Comparison of ENCODE assay signal across 7 mouse cellular contexts in the genomic region with DNA sequence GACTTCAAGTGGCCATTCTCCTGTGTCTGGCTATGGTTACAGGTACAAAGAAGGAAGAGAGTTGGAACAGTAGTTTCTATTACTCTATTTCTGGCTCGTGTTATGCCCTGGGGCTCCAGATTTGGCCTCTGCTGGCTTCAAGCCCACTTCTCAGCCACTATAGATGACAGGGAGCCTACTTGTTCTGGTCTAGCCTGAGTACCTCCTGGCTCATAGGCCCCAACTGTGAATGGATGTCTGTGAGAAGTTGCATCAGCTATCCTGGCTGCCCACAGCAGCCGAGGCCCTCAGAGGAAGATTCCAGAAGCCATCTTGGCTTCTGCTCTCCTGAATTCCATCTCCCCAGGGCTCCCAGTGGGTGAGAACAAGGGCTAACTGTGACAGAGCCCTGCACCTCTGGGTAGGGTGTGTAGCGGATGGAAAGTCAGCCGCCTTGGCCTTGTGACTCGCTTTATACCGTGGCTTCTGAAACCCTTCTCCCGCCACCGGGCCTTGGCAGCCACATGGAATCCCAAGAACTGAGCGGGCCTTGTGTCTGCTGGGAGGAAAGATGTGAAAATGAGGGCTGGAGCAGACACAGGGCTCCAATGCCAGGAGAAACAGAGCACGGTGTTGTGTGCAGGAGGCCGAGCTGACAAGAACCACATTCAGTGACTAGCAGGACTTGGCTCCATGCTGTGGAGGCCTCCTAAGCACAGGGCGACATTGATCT. TPM values are rescaled to one million over a fixed set of nuclear protein-coding genes. Genes with fewer than 3 reads are reported as not detected.
DNase-seq lines count a peak whose midpoint lies in the region; ATAC-seq lines count a peak whose summit lies in the region.

No protein-coding gene starts in this region.

- no peak overlapping the region for H3K4me2 ChIP-seq in midbrain, embryonic 13.5 days (replicated peaks)
- no peak overlapping the region for H3K4me2 ChIP-seq in midbrain, embryonic 11.5 days

- 0 out of 2 replicates have a peak, but pooled peaks have one; percentile 22 for ATAC-seq in midbrain, embryonic 13.5 days
- no peak for ATAC-seq in midbrain, embryonic 11.5 days (ENCODE audit: low FRiP score)
- no peak for ATAC-seq in activated CD4-positive, CD25-positive, alpha-beta regulatory T cell, adult 4 months

- H3K9ac ChIP-seq in midbrain, embryonic 13.5 days (replicated peaks), result no peak overlapping the region
- H3K9ac ChIP-seq in midbrain, embryonic 11.5 days (ENCODE audit: low read length), result no peak overlapping the region

- H3K4me3 ChIP-seq in midbrain, embryonic 13.5 days (replicated peaks), result no peak overlapping the region
- no peak overlapping the region for H3K4me3 ChIP-seq in midbrain, embryonic 11.5 days (ENCODE audit: low read depth, low read length)

- peaks cover 19% of the 10 kb centered on the region for H3K4me1 ChIP-seq in midbrain, embryonic 13.5 days (replicated peaks)
- peaks cover 4% of the 10 kb centered on the region for H3K4me1 ChIP-seq in midbrain, embryonic 11.5 days (ENCODE audit: control insufficient read depth, insufficient read depth, low read length)

- DNase-seq in midbrain, embryonic 11.5 days (ENCODE audit: low spot score, missing footprints), result no peak
- peak; percentile 22 to 31 for DNase-seq in frontal cortex, postnatal 25 days (ENCODE audit: low spot score in 2 of 2)
- DNase-seq in kidney, postnatal 14 days, result peak; percentile 24
- peak; percentile 62 for DNase-seq in right cerebral cortex, adult 18-20 months
- no peak for DNase-seq in lung, postnatal 14 days

- H3K36me3 ChIP-seq in midbrain, embryonic 13.5 days, result no peaks in the 10 kb centered on the region
- no peaks in the 10 kb centered on the region for H3K36me3 ChIP-seq in midbrain, embryonic 11.5 days (ENCODE audit: control insufficient read depth, insufficient read depth, low read length)

- H3K27ac ChIP-seq in midbrain, embryonic 13.5 days, result no peak overlapping the region
- no peak overlapping the region for H3K27ac ChIP-seq in midbrain, embryonic 11.5 days (ENCODE audit: low read depth, low read length)

- H3K27me3 ChIP-seq in midbrain, embryonic 13.5 days, result no peaks in the 10 kb centered on the region
- no peaks in the 10 kb centered on the region for H3K27me3 ChIP-seq in midbrain, embryonic 11.5 days (ENCODE audit: control insufficient read depth, insufficient read depth, low read length)

- H3K9me3 ChIP-seq in midbrain, embryonic 13.5 days, result no peaks in the 10 kb centered on the region
- no peaks in the 10 kb centered on the region for H3K9me3 ChIP-seq in midbrain, embryonic 11.5 days (ENCODE audit: control insufficient read depth, low read length)

- 90% methylated on average over 12 of the region's 12 CpGs for WGBS in midbrain, embryonic 13.5 days
- 95% methylated on average over 12 of the region's 12 CpGs for WGBS in midbrain, embryonic 11.5 days

RNA-seq across cellular contexts. Expression of a gene that starts 55.1 kb away (rescaled TPM):
- 1.2 and 1.7 TPM in 2 replicates for polyA plus RNA-seq in midbrain, embryonic 13.5 days (2015; fragmentation: Nextera tagmentation; extraction: Ambion mirVana)
- 0.83 and 1.1 TPM in 2 replicates for polyA plus RNA-seq in midbrain, embryonic 11.5 days (2014; fragmentation: Nextera tagmentation; extraction: Ambion mirVana)
- 1 to 10 TPM; 1.9 to 3.2 TPM for polyA plus RNA-seq in activated CD4-positive, CD25-positive, alpha-beta regulatory T cell, adult 4 months (2017; shearing (Covaris generic))

Comparison
In these comparisons a context has a peak if more than half of its experiments do, and no peak if none do; other contexts are left out.
1. DNase-seq: peak in frontal cortex, postnatal 25 days (2 of 2), kidney, postnatal 14 days (single experiment) and right cerebral cortex, adult 18-20 months (single experiment); none in midbrain, embryonic 11.5 days (single experiment) and lung, postnatal 14 days (single experiment).